Mouse (Mus musculus): ENCODE measurements at regions not wholly inside any gene's neighbourhood (a gene's known extent, or its start where the extent isn't known, plus 50 kb on each side); places are given as distances from the start of the nearest gene placed in this dataset.

- TF ChIP-seq POLR2A (IDR thresholded peaks at IDR 0.05; ENCODE audit: low read depth, low read length) = no peak
- TF ChIP-seq CTCF (IDR thresholded peaks at IDR 0.05; ENCODE audit: borderline replicate concordance, insufficient read depth, low read length) = no peak
Observed at GRCm38 (mm10) chr11:24739710-24740255, 661.9 kb downstream of the Bcl11a start.

All from embryonic fibroblast, embryonic 13.5 days (primary cell).